Mouse (Mus musculus) heart, adult 9 months (tissue): ENCODE measurements around the gene Alx3.
"Not testable (repeated sequence)": the region's sequence is repeated elsewhere in the genome, so short reads cannot be mapped to it uniquely, and the experiment has no call there.

ENCODE experiments used
- DNase-seq, 2 experiments: peaks; one replicate each; pipeline ENCODE4 v3.0.0; 2022; ENCODE audit warnings: low spot score in 2 of 2

The Alx3 gene

GRCm38 (mm10) chr3:107624424-107624823, 29.6 kb downstream of the Alx3 start:
- DNase-seq: no peak

- DNase-seq: no peak
Measured at GRCm38 (mm10) chr3:107625536-107625935, 30.7 kb downstream of the Alx3 start.

- DNase-seq: no peak
Measured at GRCm38 (mm10) chr3:107626751-107627150, 31.9 kb downstream of the Alx3 start.

- no peak for DNase-seq
Measured at GRCm38 (mm10) chr3:107627641-107628040, 32.8 kb downstream of the Alx3 start.

GRCm38 (mm10) chr3:107628551-107628950, 33.7 kb downstream of the Alx3 start:
- DNase-seq: no peak

- DNase-seq: no peak
Measured at GRCm38 (mm10) chr3:107629411-107629810, 34.6 kb downstream of the Alx3 start.

- no peak for DNase-seq
Measured at GRCm38 (mm10) chr3:107630682-107631522, 36.1 kb downstream of the Alx3 start, which contains the start of gene Gm10961. Gm10961 (plus strand) TSS chr3:107631322.

- DNase-seq: peak; percentile 96
Measured at GRCm38 (mm10) chr3:107631523-107631958, 36.7 kb downstream of the Alx3 start, which contains the start of gene Strip1. Strip1 (minus strand) TSS chr3:107631694.

GRCm38 (mm10) chr3:107632786-107633185, 38.0 kb downstream of the Alx3 start:
- DNase-seq: no peak

- DNase-seq: no peak
Measured at GRCm38 (mm10) chr3:107633906-107634305, 39.1 kb downstream of the Alx3 start.

- DNase-seq: no peak
Measured at GRCm38 (mm10) chr3:107635836-107636235, 41.0 kb downstream of the Alx3 start.

- no peak for DNase-seq
Measured at GRCm38 (mm10) chr3:107636236-107636635, 41.4 kb downstream of the Alx3 start.

GRCm38 (mm10) chr3:107637606-107638172, 42.9 kb downstream of the Alx3 start:
- DNase-seq: no peak

- DNase-seq: no peak
Measured at GRCm38 (mm10) chr3:107646947-107647346, 52.1 kb downstream of the Alx3 start.

- not testable (repeated sequence) for DNase-seq
Measured at GRCm38 (mm10) chr3:107650276-107650675, 55.4 kb downstream of the Alx3 start.

- no peak for DNase-seq
Measured at GRCm38 (mm10) chr3:107652968-107653367, 58.1 kb downstream of the Alx3 start.

- no peak for DNase-seq
Measured at GRCm38 (mm10) chr3:107654861-107655260, 60.0 kb downstream of the Alx3 start.
